Mouse (Mus musculus) kidney, postnatal 0 days (tissue): ENCODE measurements around the gene Uaca. TPM values are rescaled to one million over a fixed set of nuclear protein-coding genes. Genes with fewer than 3 reads are reported as not detected.

Experiments
- ATAC-seq: fragments of 200-750 bp; cut with Nextera tagmentation; replicated peaks from 2 replicates; pipeline ENCODE4 v1.8.0; 2017; ENCODE audit warnings: low read depth, moderate number of reproducible peaks, moderate TSS enrichment, moderate library complexity; ENCODE audit not compliant: low FRiP score
- DNase-seq: peaks from one replicate; pipeline ENCODE4 v3.0.0-alpha.2; 2016; ENCODE audit warnings: low spot score
- H3K27ac ChIP-seq: fragments of 300-500 bp; sonication (generic); 2 replicates; pipeline ENCODE4 v1.5.1; 2014; ENCODE audit warnings: mild to moderate bottlenecking
- H3K27me3 ChIP-seq: fragments of 300-500 bp; sonication (generic); 2 replicates; pipeline ENCODE4 v1.6.1; 2014; ENCODE audit warnings: low read length, mixed read lengths; ENCODE audit not compliant: insufficient read depth
- H3K36me3 ChIP-seq: fragments of 300-500 bp; sonication (generic); 2 replicates; pipeline ENCODE4 v1.6.1; 2014; ENCODE audit warnings: low read length, mixed read lengths; ENCODE audit not compliant: insufficient read depth
- H3K4me1 ChIP-seq: fragments of 300-500 bp; sonication (generic); replicated peaks from 2 replicates; pipeline ENCODE4 v1.6.1; 2014; ENCODE audit warnings: antibody characterized with exemption, low read length, mixed read lengths; ENCODE audit not compliant: insufficient read depth
- H3K4me2 ChIP-seq: fragments of 300-500 bp; sonication (generic); 2 replicates; pipeline ENCODE4 v1.6.1; 2014; ENCODE audit warnings: mild to moderate bottlenecking, low read length, moderate library complexity, mixed read lengths
- H3K4me3 ChIP-seq: fragments of 300-500 bp; sonication (generic); replicated peaks from 2 replicates; pipeline ENCODE4 v1.5.1; 2014; ENCODE audit warnings: low read depth, low read length
- H3K9ac ChIP-seq: fragments of 300-500 bp; sonication (generic); 2 replicates; pipeline ENCODE4 v1.6.1; 2014; ENCODE audit warnings: low read depth, low read length
- H3K9me3 ChIP-seq: fragments of 300-500 bp; sonication (generic); replicated peaks from 2 replicates; pipeline ENCODE4 v1.6.1; 2016; ENCODE audit warnings: low read length, inconsistent platforms, mixed read lengths
- CTCF ChIP-seq: IDR thresholded peaks from 2 replicates; pipeline ENCODE4 v1.5.1; 2016; ENCODE audit warnings: antibody characterized with exemption, low read depth, mild to moderate bottlenecking, moderate library complexity
- WGBS: fragments of 180-500 bp; shearing (Covaris S2); extraction: QIAGEN DNeasy Blood & Tissue Kit; methylation state at CpG from one replicate; pipeline ENCODE4 v1.1.7; 2014; 5-methylcytosine and 5-hydroxymethylcytosine counted together
- polyA plus RNA-seq: library from polyadenylated mRNA; unstranded; fragments of >200 nt; fragmentation: Nextera tagmentation; extraction: Ambion mirVana; gene quantifications from 2 replicates; pipeline ENCODE4 v1.2.1, GENCODE M21; 2015

Uaca gene
- polyA plus RNA-seq, 1 experiment from 2014 or later: 26.9 TPM

GRCm38 (mm10) chr9:60885148-60885547 lies 90.8 kb downstream of the Uaca start:
- Histone ChIP-seq H3K9ac (no peak overlapping the region), H3K9me3 (no peaks in the 10 kb centered on the region), H3K27ac (no peak overlapping the region), H3K4me2 (no peak overlapping the region), H3K27me3 (no peaks in the 10 kb centered on the region), H3K4me3 (no peak overlapping the region), H3K4me1 (no peaks in the 10 kb centered on the region), H3K36me3 (0 out of 2 replicates have a peak, but pooled peaks cover 8% of the 10 kb centered on the region)
- no peak for DNase-seq
- no peak for TF ChIP-seq CTCF
- 63% methylated on average over 6 of the region's 6 CpGs for WGBS
- no peak for ATAC-seq

DNA sequence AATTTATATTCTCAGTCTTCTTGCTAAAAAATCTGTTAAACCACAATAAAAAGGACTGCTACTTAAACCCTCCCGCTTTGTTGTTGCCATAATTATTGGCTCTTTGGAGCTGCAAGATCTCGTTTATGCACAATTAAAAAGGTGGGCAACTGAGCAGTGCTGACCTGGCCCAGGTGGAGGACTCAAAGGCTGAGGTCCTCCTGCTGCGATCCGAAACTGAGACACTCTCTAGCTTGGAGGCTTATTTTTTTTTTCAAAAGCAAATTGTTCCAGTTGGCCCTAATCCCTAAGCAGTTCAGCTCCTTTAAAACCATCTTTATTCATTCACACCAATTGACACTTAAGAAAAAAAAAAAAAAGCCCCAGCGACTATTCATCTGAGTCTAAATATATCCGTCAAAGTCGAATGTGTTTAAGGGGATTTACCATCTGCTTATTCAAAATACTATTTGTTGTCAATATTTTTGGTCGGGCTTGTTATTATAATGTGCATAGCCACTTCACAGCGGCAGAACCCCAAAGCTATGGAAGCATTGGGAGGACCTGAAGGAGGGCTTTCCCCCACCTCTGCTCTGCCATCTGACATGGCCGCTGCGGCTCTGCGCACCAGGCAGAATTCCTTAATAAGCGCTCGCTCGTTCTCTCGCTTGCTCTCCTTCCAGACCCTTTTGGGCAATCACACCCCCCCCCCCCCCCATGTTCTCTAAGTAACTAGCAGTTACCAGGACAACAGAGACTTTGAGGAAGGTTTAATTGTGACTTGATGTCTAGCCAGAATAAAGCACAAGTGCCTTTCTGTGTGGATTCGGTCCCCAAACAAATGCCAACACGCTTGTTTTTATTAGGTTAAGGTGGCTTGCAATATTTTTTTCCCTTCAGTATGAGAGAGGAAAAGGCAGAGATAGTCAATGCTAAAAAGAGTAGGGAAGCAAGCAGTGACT lies 92.4 kb downstream of the Uaca start:
- Histone ChIP-seq H3K27ac (no peak overlapping the region), H3K4me1 (no peaks in the 10 kb centered on the region), H3K4me3 (no peak overlapping the region), H3K27me3 (no peaks in the 10 kb centered on the region), H3K4me2 (no peak overlapping the region), H3K9me3 (no peaks in the 10 kb centered on the region), H3K36me3 (0 out of 2 replicates have a peak, but pooled peaks cover 4% of the 10 kb centered on the region), H3K9ac (no peak overlapping the region)
- 62% methylated on average over 18 of the region's 18 CpGs for WGBS
- no peak for DNase-seq
- ATAC-seq: no peak
- no peak for TF ChIP-seq CTCF

DNA sequence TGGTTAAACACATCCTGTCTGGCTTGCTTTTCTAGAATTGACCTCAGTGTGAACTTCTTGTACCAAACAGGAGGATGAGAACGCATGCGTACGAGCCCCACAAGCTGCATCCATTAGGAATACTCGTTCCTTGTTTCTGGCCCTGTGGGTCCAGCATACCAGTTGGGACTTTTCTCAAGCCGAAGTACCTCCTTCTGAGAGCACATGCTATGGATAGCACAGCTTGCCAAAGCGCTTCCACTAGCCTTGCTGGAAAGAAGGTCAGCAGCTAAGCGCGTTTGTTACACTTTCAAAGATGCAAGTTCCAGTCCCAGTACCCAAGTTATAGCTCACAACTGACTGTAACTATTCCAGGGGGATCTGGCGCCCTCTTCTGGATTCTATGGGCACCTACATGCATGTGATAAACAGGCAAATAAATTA lies 93.1 kb downstream of the Uaca start:
- Histone ChIP-seq H3K36me3 (0 out of 2 replicates have a peak, but pooled peaks cover 4% of the 10 kb centered on the region), H3K27ac (no peak overlapping the region)

DNA sequence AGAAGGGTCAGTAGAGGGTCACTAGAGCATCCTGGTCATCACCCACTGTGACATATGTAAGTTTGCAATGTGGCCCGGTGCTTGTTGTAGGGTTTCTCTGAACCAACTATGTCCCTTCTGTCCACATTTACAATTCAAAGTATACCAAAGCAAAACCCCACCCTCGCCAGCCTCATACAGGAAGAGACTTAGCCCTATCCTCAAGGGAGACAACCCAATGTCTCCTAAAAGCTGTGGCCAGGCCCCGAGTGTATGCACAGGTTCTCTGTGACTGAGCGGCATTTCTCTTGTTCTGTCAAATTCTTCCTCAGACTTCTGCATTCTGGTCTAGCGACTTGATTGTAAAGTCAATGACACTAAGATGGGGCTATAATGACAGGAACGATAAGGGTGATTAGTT lies 99.2 kb downstream of the Uaca start:
- no peak overlapping the region for H3K4me2 ChIP-seq
- ATAC-seq (no peak), DNase-seq (no peak)
- H3K4me1 ChIP-seq: no peaks in the 10 kb centered on the region
- TF ChIP-seq CTCF: no peak
- no peak overlapping the region for H3K4me3 ChIP-seq
- no peak overlapping the region for H3K9ac ChIP-seq
- 86% methylated on average over 6 of the region's 6 CpGs for WGBS
- no peaks in the 10 kb centered on the region for H3K9me3 ChIP-seq
- H3K27ac ChIP-seq: no peak overlapping the region
- H3K36me3 ChIP-seq: no peaks in the 10 kb centered on the region
- H3K27me3 ChIP-seq: no peaks in the 10 kb centered on the region

More for the DNA sequence above, 93.1 kb downstream of the Uaca start:
- H3K27me3 ChIP-seq: no peaks in the 10 kb centered on the region
- ATAC-seq (no peak), DNase-seq (peak; percentile 88)
- H3K9ac ChIP-seq: no peak overlapping the region
- no peaks in the 10 kb centered on the region for H3K9me3 ChIP-seq
- TF ChIP-seq CTCF: peak; percentile 64
- H3K4me2 ChIP-seq: no peak overlapping the region
- H3K4me3 ChIP-seq: no peak overlapping the region
- 57% methylated on average over 9 of the region's 9 CpGs for WGBS
- no peaks in the 10 kb centered on the region for H3K4me1 ChIP-seq

DNA sequence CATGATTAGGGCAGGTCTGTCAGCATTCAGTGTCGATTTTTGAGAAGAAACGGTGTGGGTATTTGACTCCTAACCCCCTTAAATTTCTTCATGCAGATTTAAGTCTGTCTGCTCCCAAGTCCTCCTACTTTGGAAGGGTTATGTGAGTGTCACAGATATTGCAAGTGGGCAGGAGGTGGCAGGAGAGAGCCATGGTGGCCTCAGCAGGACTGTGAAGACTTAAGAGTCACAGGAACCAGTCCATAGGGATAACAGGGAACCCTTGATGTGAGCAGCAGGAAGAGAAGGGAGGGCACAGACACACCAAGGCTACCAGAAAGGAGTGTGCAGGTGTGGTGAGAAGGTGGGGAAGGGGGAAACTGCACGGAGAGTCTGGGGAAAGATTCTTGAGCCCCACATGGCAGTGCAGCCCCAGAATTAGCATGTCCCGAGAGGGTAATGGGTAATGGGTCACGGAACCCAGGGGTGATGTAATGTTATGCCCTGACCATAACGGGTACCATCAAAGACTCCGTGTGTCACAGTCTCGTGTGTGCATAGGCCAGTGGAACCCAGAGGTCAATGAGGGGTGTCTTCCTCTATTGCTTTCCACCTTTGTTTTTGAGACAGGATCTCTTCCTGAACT lies 101.3 kb downstream of the Uaca start:
- H3K9me3 ChIP-seq: no peaks in the 10 kb centered on the region
- H3K36me3 ChIP-seq: no peaks in the 10 kb centered on the region
- no peaks in the 10 kb centered on the region for H3K27me3 ChIP-seq
- no peak overlapping the region for H3K9ac ChIP-seq
- no peak overlapping the region for H3K4me2 ChIP-seq
- peak; percentile 94 for TF ChIP-seq CTCF
- no peaks in the 10 kb centered on the region for H3K4me1 ChIP-seq
- H3K4me3 ChIP-seq: no peak overlapping the region
- 35% methylated on average over 8 of the region's 8 CpGs for WGBS
- DNase-seq: peak; percentile 92
- no peak overlapping the region for H3K27ac ChIP-seq
- peak; percentile 76; the same call in 1 of the 2 replicates for ATAC-seq

GRCm38 (mm10) chr9:60898291-60899020 lies 104.1 kb downstream of the Uaca start:
- no peak for ATAC-seq
- no peak overlapping the region for H3K27ac ChIP-seq
- no peak for TF ChIP-seq CTCF
- 74% methylated on average over 5 of the region's 5 CpGs for WGBS
- H3K9me3 ChIP-seq: no peaks in the 10 kb centered on the region
- DNase-seq: no peak
- no peaks in the 10 kb centered on the region for H3K27me3 ChIP-seq
- no peak overlapping the region for H3K4me2 ChIP-seq
- H3K36me3 ChIP-seq: no peaks in the 10 kb centered on the region
- H3K9ac ChIP-seq: no peak overlapping the region
- no peak overlapping the region for H3K4me3 ChIP-seq
- H3K4me1 ChIP-seq: no peaks in the 10 kb centered on the region
